Mouse (Mus musculus) liver, postnatal 0 days (tissue): ENCODE measurements at regions not wholly inside any gene's neighbourhood (a gene's known extent, or its start where the extent isn't known, plus 50 kb on each side); places are given as distances from the start of the nearest gene placed in this dataset.

Source experiments
- ATAC-seq: fragments of 200-750 bp; cut with Nextera tagmentation; 2 replicates; pipeline ENCODE4 v1.8.0; 2017; ENCODE audit warnings: mild to moderate bottlenecking, moderate library complexity
- DNase-seq: peaks from one replicate; pipeline ENCODE4 v3.0.0-alpha.2; 2016
- H3K27ac ChIP-seq: fragments of 300-500 bp; sonication (generic); 2 replicates; pipeline ENCODE4 v1.5.1; 2014; ENCODE audit warnings: antibody characterized with exemption, moderate library complexity, mild to moderate bottlenecking, low read depth
- H3K27me3 ChIP-seq: fragments of 300-500 bp; sonication (generic); 2 replicates; pipeline ENCODE4 v1.6.1; 2014; ENCODE audit warnings: low read length, control low read depth, mixed read lengths; ENCODE audit not compliant: insufficient read depth
- H3K36me3 ChIP-seq: fragments of 300-500 bp; sonication (generic); replicated peaks from 2 replicates; pipeline ENCODE4 v1.6.1; 2014; ENCODE audit warnings: mild to moderate bottlenecking, control low read depth, low read length, moderate library complexity, mixed read lengths; ENCODE audit not compliant: insufficient read depth
- H3K4me1 ChIP-seq: fragments of 300-500 bp; sonication (generic); 2 replicates; pipeline ENCODE4 v1.6.1; 2014; ENCODE audit warnings: antibody characterized with exemption, mild to moderate bottlenecking, control low read depth; ENCODE audit not compliant: insufficient read depth
- H3K4me2 ChIP-seq: fragments of 300-500 bp; sonication (generic); 2 replicates; pipeline ENCODE4 v1.6.1; 2014; ENCODE audit warnings: low read depth, mild to moderate bottlenecking, low read length, moderate library complexity, mixed read lengths
- H3K4me3 ChIP-seq: fragments of 300-500 bp; sonication (generic); 2 replicates; pipeline ENCODE4 v1.5.1; 2014; ENCODE audit warnings: low read depth, low read length
- H3K9ac ChIP-seq: fragments of 300-500 bp; sonication (generic); replicated peaks from 2 replicates; pipeline ENCODE4 v1.6.1; 2014; ENCODE audit warnings: mild to moderate bottlenecking, moderate library complexity
- H3K9me3 ChIP-seq: fragments of 300-500 bp; sonication (generic); 2 replicates; pipeline ENCODE4 v1.6.1; 2016; ENCODE audit warnings: mild to moderate bottlenecking, control low read depth, low read length, mixed read lengths
- CTCF ChIP-seq: sonication (generic); IDR thresholded peaks from 2 replicates; pipeline ENCODE4 v1.5.1; 2016; ENCODE audit warnings: antibody characterized with exemption, low read depth
- EP300 ChIP-seq: IDR thresholded peaks from 2 replicates; pipeline ENCODE4 v1.6.1; 2016; ENCODE audit warnings: antibody characterized with exemption, low read depth, mild to moderate bottlenecking
- WGBS: fragments of 180-500 bp; shearing (Covaris S2); extraction: QIAGEN DNeasy Blood & Tissue Kit; methylation state at CpG from one replicate; pipeline ENCODE4 v1.1.7; 2014; ENCODE audit not compliant: insufficient replicate concordance; 5-methylcytosine and 5-hydroxymethylcytosine counted together

DNA sequence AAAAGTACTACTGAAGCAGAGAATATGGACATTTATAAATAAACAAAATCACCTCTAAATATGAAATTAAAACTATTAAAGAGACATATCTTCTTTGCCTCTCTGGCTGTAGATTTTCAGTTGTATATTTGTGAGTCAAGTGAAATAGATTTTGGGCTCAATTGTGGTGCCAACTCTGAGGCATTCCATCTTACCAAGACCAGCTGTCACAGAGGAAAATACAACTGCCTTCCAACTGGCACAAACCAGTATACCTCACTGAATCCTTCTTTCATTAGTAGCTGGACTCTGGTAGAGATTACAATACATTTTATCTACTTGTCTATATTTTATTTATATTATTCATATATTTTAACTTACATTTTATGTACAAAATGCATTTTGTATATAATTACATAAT is 72.7 kb upstream of the Sgcd start:
- Histone ChIP-seq H3K4me3 (no peak overlapping the region), H3K36me3 (no peaks in the 10 kb centered on the region), H3K9me3 (no peaks in the 10 kb centered on the region), H3K27ac (no peak overlapping the region), H3K4me1 (no peaks in the 10 kb centered on the region), H3K4me2 (no peak overlapping the region), H3K9ac (no peak overlapping the region), H3K27me3 (no peaks in the 10 kb centered on the region)
- DNase-seq (no peak), ATAC-seq (no peak)
- TF ChIP-seq CTCF (no peak), EP300 (no peak)

DNA sequence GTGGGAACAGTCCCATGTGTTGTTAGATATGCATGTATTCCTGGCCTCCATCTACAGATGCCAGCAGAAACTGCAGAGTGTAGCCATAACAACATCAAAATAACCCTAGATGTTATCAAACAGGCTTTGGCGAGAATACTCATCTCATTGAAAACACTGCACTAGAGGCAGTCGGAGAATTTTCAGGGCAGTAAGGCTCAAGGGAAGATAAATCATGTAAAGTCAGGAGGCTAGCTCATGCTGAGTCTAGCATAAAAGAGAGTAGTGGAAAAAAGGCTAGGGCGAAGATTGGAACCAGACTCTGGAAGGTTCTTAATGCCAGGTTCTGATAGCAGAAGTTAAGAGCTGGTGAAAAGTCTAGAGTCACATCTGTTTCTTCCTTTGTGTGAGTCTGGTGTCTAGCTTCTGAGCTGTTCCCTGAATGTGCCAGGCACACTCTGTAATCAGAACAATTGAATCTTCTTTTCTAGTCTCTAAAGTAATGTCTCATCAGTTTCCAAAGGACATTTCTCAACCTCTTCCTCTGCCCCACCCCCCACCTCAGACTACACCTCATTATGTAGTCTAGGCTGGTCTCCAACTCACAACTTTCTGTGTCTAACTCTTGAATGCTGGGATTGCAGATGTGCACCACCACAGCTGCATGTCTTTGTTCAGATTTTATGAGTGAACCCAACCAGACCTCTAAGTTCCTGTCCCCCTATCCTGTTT is 62.5 kb upstream of the Sgcd start:
- Histone ChIP-seq H3K27me3 (no peaks in the 10 kb centered on the region), H3K4me1 (no peaks in the 10 kb centered on the region), H3K9me3 (no peaks in the 10 kb centered on the region), H3K4me3 (no peak overlapping the region), H3K36me3 (no peaks in the 10 kb centered on the region), H3K4me2 (no peak overlapping the region), H3K9ac (no peak overlapping the region), H3K27ac (no peak overlapping the region)
- WGBS = 67% methylated on average over 3 of the region's 3 CpGs
- TF ChIP-seq CTCF (no peak), EP300 (no peak)
- no peak for DNase-seq
- ATAC-seq = no peak

DNA sequence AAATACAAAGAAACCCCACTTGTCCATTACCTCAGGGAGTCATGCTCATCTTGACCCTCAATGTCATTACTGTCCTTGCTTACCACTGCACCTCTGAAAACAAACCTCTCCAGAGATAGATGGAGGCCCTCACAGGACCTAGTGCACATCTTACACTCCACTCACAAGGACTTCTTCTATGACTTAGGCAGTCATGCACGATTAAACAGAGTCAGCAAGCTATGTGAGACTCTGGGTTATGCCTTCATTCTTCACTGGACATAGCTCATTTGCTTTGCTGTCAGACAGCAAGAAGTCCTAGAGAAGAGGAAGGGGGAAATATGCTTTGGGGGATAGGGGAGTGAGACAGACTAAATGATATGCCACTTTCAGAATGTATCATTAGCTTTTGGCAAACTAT is 59.5 kb upstream of the Sgcd start:
- Histone ChIP-seq H3K4me3 (no peak overlapping the region), H3K36me3 (no peaks in the 10 kb centered on the region), H3K27ac (no peak overlapping the region), H3K9me3 (no peaks in the 10 kb centered on the region), H3K4me1 (no peaks in the 10 kb centered on the region), H3K4me2 (no peak overlapping the region), H3K9ac (no peak overlapping the region), H3K27me3 (no peaks in the 10 kb centered on the region)
- DNase-seq (no peak), ATAC-seq (no peak)
- no peak for TF ChIP-seq CTCF
- no peak for TF ChIP-seq EP300
- 58% methylated on average over 1 of the region's 1 CpGs for WGBS
